ENCODE assay signal across 9 mouse cellular contexts in genomic region chr7:6358937-6359590, GRCm38 (mm10). TPM values are rescaled to one million over a fixed set of nuclear protein-coding genes. Genes with fewer than 3 reads are reported as not detected.
DNase-seq lines count a peak whose midpoint lies in the region; ATAC-seq lines count a peak whose summit lies in the region.
"Had no signal": no experiment of that assay in that cellular context is flagged by ENCODE, and none has a peak within 500 bp of the region (broad histone marks: within the 10 kb centered on the region; RNA-seq: fewer than 3 reads in every experiment).

No protein-coding gene starts in this region.

- H3K4me1 ChIP-seq in embryonic facial prominence, embryonic 10.5 days: peaks cover 11% of the 10 kb centered on the region

- peaks cover 6% of the 10 kb centered on the region for H3K36me3 ChIP-seq in embryonic facial prominence, embryonic 10.5 days (replicated peaks)

- peak; percentile 21 for ATAC-seq in megakaryocyte progenitor cell, adult 5-6 weeks (replicated peaks; ENCODE audit: poor library complexity)

- no peaks in the 10 kb centered on the region for H3K27me3 ChIP-seq in embryonic facial prominence, embryonic 10.5 days (replicated peaks; ENCODE audit: low read depth, poor library complexity, severe bottlenecking)
- H3K27me3 ChIP-seq: limb, embryonic 12.5 days had no signal

- peak; percentile 26 to 64 for DNase-seq in heart, adult 18-20 months
- DNase-seq in heart, postnatal 25 days (ENCODE audit: low spot score): no peak
- DNase-seq in 3134 (ENCODE audit: extremely low read depth, insufficient read length, low spot score): peak; percentile 21
- DNase-seq in Muller cell, postnatal 12 days (ENCODE audit: inconsistent ontology term): peak; percentile 62
- peak; percentile 22 for DNase-seq in embryonic facial prominence, embryonic 10.5 days (ENCODE audit: low spot score)
- no peak for DNase-seq in right cerebral cortex, adult 18-20 months
- no peak for DNase-seq in urinary bladder, postnatal 14 days (ENCODE audit: low spot score)

- intact Hi-C loops in heart, postnatal 25 days (cut with DNase I): loop anchor here (1.0 to 5.0 kb wide), 2 partner anchors 72 to 228 kb away; no protein-coding TSS in a partner anchor

- no peaks in the 10 kb centered on the region for H3K9me3 ChIP-seq in embryonic facial prominence, embryonic 10.5 days
- H3K9me3 ChIP-seq: limb, embryonic 12.5 days had no signal

- no peak overlapping the region for H3K4me3 ChIP-seq in embryonic facial prominence, embryonic 10.5 days
- H3K4me3 ChIP-seq: limb, embryonic 12.5 days had no signal

- WGBS in embryonic facial prominence, embryonic 10.5 days: 54% methylated on average over 10 of the region's 10 CpGs

- H3K27ac ChIP-seq in embryonic facial prominence, embryonic 10.5 days (replicated peaks): no peak overlapping the region
- H3K27ac ChIP-seq: limb, embryonic 12.5 days had no signal

RNA-seq across cellular contexts. Expression of gene Zfp78, which starts 4.0 kb away (rescaled TPM):
- total RNA-seq in heart, adult 18-20 months (2021): 1 to 10 TPM; 2.2 to 2.5 TPM
- total RNA-seq in heart, postnatal 25 days (2021): 1 to 10 TPM; 2.7 to 3.3 TPM
- 0.88 and 1.3 TPM in 2 replicates for polyA plus RNA-seq in embryonic facial prominence, embryonic 10.5 days (2016; fragmentation: Nextera tagmentation; extraction: Ambion mirVana)
- 2.8 and 4.8 TPM in 2 replicates for total RNA-seq in megakaryocyte progenitor cell, adult 5-6 weeks (2015)
- total RNA-seq in megakaryocyte progenitor cell, adult 5-6 weeks (2017): 3.1 and 3.5 TPM in 2 replicates

RNA-seq across cellular contexts. Expression of gene Gm3854, which starts 15.5 kb away (rescaled TPM):
- under 1 TPM; 0.22 to 0.36 TPM for total RNA-seq in heart, adult 18-20 months (2021)
- under 1 TPM; 0.48 to 0.52 TPM for total RNA-seq in heart, postnatal 25 days (2021)
- polyA plus RNA-seq in embryonic facial prominence, embryonic 10.5 days (2016; fragmentation: Nextera tagmentation; extraction: Ambion mirVana): 2.3 and 3.1 TPM in 2 replicates
- total RNA-seq in megakaryocyte progenitor cell, adult 5-6 weeks (2015): 0.20 TPM in 2 replicates
- 0.57 and 0.79 TPM in 2 replicates for total RNA-seq in megakaryocyte progenitor cell, adult 5-6 weeks (2017)

RNA-seq across cellular contexts. Expression of gene Zfp28, which starts 24.0 kb away (rescaled TPM):
- 1 to 10 TPM; 2.8 to 3.7 TPM for total RNA-seq in heart, adult 18-20 months (2021)
- total RNA-seq in heart, postnatal 25 days (2021): 1 to 10 TPM; 2.5 to 2.6 TPM
- 9.5 and 10.8 TPM in 2 replicates for polyA plus RNA-seq in embryonic facial prominence, embryonic 10.5 days (2016; fragmentation: Nextera tagmentation; extraction: Ambion mirVana)
- 1.4 and 2.4 TPM in 2 replicates for total RNA-seq in megakaryocyte progenitor cell, adult 5-6 weeks (2015)
- 1.5 and 2.2 TPM in 2 replicates for total RNA-seq in megakaryocyte progenitor cell, adult 5-6 weeks (2017)

RNA-seq across cellular contexts. Expression of gene Zfp583, which starts 28.0 kb away (rescaled TPM):
- total RNA-seq in heart, adult 18-20 months (2021): 1 to 10 TPM; 2.9 to 3.0 TPM
- total RNA-seq in heart, postnatal 25 days (2021): 1 to 10 TPM in 1 of 2 experiments, under 1 TPM in 1; 0.88 to 1.9 TPM
- 7.1 and 7.6 TPM in 2 replicates for polyA plus RNA-seq in embryonic facial prominence, embryonic 10.5 days (2016; fragmentation: Nextera tagmentation; extraction: Ambion mirVana)
- 4.0 TPM in 2 replicates for total RNA-seq in megakaryocyte progenitor cell, adult 5-6 weeks (2015)
- 2.2 and 3.3 TPM in 2 replicates for total RNA-seq in megakaryocyte progenitor cell, adult 5-6 weeks (2017)

RNA-seq across cellular contexts. Expression of gene Smim17, which starts 39.5 kb away (rescaled TPM):
- total RNA-seq in heart, adult 18-20 months (2021): not detected
- not detected for total RNA-seq in heart, postnatal 25 days (2021)
- polyA plus RNA-seq in embryonic facial prominence, embryonic 10.5 days (2016; fragmentation: Nextera tagmentation; extraction: Ambion mirVana): 0.40 and 0.42 TPM in 2 replicates
- not detected in 2 replicates for total RNA-seq in megakaryocyte progenitor cell, adult 5-6 weeks (2015)
- total RNA-seq in megakaryocyte progenitor cell, adult 5-6 weeks (2017): not detected in 2 replicates

Comparison
In these comparisons a context has a peak if more than half of its experiments do, and no peak if none do; other contexts are left out.
1. DNase-seq: peak in heart, adult 18-20 months (2 of 2), 3134 (single experiment), Muller cell, postnatal 12 days (single experiment) and embryonic facial prominence, embryonic 10.5 days (single experiment); none in heart, postnatal 25 days (single experiment), right cerebral cortex, adult 18-20 months (single experiment) and urinary bladder, postnatal 14 days (single experiment).